Mouse (Mus musculus): ENCODE results near the gene Shisa7.

Shisa7 gene

DNA sequence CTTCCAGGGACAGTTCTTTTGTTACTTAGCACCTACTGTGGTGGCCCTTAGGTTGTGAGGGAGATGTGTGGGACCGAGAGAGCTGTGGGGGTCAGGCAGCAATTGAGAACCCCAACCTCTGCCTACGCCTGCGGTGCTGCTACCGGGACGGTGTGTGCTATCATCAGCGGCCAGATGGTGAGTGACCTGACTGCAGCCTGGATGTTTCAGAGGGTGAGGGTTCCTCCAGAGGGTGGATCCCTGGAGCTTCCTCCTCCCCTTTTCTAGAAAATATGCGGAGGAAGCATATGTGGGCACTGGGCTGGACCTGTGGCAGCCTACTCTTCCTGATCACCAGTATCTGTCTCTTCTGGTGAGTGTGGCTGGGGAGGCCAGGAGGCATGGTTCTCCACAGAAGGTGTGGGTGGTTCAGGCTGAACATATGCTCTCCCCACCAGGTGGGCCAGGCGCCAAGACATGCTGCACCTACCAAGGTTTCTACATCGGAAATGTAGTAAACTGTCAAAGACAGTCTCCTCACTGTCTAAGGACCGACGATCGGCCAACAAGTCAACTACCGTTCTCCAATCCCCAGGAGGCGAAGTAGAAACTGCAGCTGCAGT lies 60.7 kb downstream of the Shisa7 start:
- Histone ChIP-seq H3K4me1 (replicated peaks; ENCODE audit: low read depth, low read length) (peaks cover 41% of the 10 kb centered on the region), H3K4me3 (replicated peaks; ENCODE audit: low read length) (no peak overlapping the region), H3K36me3 (ENCODE audit: insufficient read depth, low read length) (peaks cover 37% of the 10 kb centered on the region), H3K27me3 (ENCODE audit: insufficient read depth, low read length) (peaks cover 66% of the 10 kb centered on the region), H3K9me3 (ENCODE audit: low read length) (no peaks in the 10 kb centered on the region)
- TF ChIP-seq NANOG (IDR thresholded peaks at IDR 0.05; ENCODE audit: borderline replicate concordance, low read length) (no peak), POU5F1 (IDR thresholded peaks at IDR 0.05; ENCODE audit: borderline replicate concordance, low read length) (no peak), CTCF (conservative IDR thresholded peaks at IDR 0.05; ENCODE audit: low read length) (no peak)

DNA sequence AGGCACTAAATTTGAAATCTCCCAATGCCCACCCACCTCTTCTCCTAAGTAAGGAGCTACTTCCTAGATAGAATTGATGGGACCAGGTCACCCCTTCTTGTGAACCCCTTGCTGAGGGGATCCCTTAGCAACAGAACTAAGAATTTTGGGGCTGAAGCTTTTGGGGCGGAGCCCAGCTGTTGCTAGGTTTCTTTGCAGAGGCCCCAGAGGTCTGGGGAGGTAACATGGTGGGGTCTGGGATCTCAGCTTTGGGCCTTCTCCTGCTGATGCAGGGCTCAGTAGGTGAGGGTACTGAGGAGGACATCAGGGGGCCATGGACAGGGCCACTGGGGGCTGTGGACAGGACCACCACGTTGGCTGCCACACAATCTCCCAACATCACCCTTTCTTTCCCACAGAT lies 61.7 kb downstream of the Shisa7 start, which contains the start of the genes Il11 and Tmem190:
TSS of gene Il11 (minus strand) at position 101 of the 400 bp plus-strand sequence.
TSS of gene Tmem190 (plus strand) at position 179 of the 400 bp plus-strand sequence.
- Histone ChIP-seq H3K4me1 (replicated peaks; ENCODE audit: low read depth, low read length) (peaks cover 41% of the 10 kb centered on the region), H3K4me3 (replicated peaks; ENCODE audit: low read length) (no peak within 1 kb of the TSS), H3K27me3 (ENCODE audit: insufficient read depth, low read length) (peaks cover 75% of the 10 kb centered on the region), H3K36me3 (ENCODE audit: insufficient read depth, low read length) (peaks cover 37% of the 10 kb centered on the region), H3K9me3 (ENCODE audit: low read length) (no peaks in the 10 kb centered on the region)
- TF ChIP-seq POU5F1 (IDR thresholded peaks at IDR 0.05; ENCODE audit: borderline replicate concordance, low read length) (no peak), NANOG (IDR thresholded peaks at IDR 0.05; ENCODE audit: borderline replicate concordance, low read length) (no peak)

DNA sequence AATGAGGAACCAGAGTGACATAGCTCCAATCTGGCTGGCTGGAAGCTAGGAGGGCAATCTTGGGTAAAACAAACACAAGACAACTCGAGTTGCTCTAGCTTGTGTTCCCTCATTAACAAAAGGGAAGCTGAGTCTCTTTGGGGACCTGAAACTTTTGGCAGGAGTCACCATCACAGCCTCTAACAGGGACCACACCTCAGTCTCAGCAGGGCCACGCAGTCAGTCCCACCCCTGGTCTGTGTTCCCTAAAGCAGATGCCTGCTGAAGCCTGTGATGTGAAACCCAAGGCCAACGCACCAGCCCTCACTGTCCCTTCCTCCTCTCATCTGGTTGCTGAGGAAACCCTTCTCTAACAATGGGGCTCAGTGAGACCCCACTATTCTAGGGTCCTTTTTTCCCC lies 62.4 kb downstream of the Shisa7 start:
- Histone ChIP-seq H3K36me3 (ENCODE audit: insufficient read depth, low read length) (peaks cover 34% of the 10 kb centered on the region), H3K4me1 (replicated peaks; ENCODE audit: low read depth, low read length) (peaks cover 41% of the 10 kb centered on the region), H3K9me3 (ENCODE audit: low read length) (no peaks in the 10 kb centered on the region)

DNA sequence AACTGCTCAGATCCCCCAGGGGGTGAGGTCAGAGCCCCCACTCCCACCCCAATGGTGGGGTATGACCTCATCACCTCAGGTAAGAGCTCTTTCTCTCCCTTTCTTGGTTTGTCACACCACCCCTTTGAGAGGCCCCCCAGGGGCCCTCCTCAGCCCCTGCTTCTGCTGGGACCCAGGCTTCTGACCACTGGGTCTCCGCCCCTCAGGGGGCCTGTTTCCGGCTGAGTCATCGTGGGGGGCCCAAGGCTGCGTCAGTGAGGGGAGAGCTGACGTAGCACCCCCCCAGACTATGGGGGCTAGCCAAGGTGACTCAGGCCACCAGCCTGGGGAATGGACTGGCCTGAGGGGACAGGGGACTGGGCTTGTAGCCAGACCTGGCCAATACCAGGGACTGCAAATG lies 64.6 kb downstream of the Shisa7 start:
- Histone ChIP-seq H3K4me1 (replicated peaks; ENCODE audit: low read depth, low read length) (peaks cover 52% of the 10 kb centered on the region), H3K4me3 (replicated peaks; ENCODE audit: low read length) (no peak overlapping the region), H3K9me3 (ENCODE audit: low read length) (no peaks in the 10 kb centered on the region), H3K27me3 (ENCODE audit: insufficient read depth, low read length) (peaks cover 96% of the 10 kb centered on the region), H3K36me3 (ENCODE audit: insufficient read depth, low read length) (peaks cover 15% of the 10 kb centered on the region)
- TF ChIP-seq CTCF (conservative IDR thresholded peaks at IDR 0.05; ENCODE audit: low read length): no peak
- no peak for TF ChIP-seq NANOG (IDR thresholded peaks at IDR 0.05; ENCODE audit: borderline replicate concordance, low read length)
- TF ChIP-seq POU5F1 (IDR thresholded peaks at IDR 0.05; ENCODE audit: borderline replicate concordance, low read length): no peak

More for the DNA sequence above, 62.4 kb downstream of the Shisa7 start:
- Histone ChIP-seq H3K4me3 (replicated peaks; ENCODE audit: low read length) (no peak overlapping the region), H3K27me3 (ENCODE audit: insufficient read depth, low read length) (peaks cover 80% of the 10 kb centered on the region)
- TF ChIP-seq CTCF (conservative IDR thresholded peaks at IDR 0.05; ENCODE audit: low read length) (no peak), NANOG (IDR thresholded peaks at IDR 0.05; ENCODE audit: borderline replicate concordance, low read length) (no peak), POU5F1 (IDR thresholded peaks at IDR 0.05; ENCODE audit: borderline replicate concordance, low read length) (no peak)

DNA sequence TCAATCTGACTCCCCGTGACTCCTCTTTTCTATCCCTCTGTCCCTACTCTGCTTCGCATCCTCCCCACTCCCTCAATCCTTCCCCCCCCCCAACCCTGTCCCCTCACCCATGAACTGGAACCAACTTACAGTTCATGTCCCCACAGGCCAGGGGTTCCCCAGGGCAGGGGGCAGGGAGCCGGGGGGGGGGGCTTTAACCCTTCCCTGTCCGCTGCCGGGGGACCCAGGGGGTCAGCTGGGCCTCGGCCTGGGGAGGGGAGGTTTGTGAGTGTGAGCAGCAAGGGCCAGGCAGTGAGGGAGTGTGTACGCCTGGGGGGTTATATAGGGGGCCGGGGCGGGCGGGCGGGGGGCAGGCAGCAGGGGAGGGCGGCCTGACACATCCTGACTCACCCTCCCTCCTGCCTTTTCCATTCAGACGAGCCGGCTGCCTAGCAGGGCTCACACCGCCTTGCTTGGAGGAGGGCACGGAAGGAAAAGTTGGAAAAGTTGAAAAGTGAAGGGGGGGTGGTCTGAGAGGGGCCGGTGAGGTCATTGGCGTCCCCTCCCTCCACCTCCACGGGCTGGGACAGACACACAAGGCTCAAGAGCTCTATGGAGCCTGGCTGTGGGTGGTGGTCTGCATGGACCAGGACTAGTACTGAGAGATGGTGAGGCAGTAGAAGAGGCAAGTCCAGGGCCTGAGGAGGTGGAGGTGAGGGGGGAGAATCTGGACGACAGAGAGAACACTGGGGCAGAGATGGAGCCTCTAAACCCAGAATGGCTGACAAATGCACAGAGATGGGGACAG lies 66.5 kb downstream of the Shisa7 start:
- TF ChIP-seq POU5F1 (IDR thresholded peaks at IDR 0.05; ENCODE audit: borderline replicate concordance, low read length): no peak
- TF ChIP-seq CTCF (conservative IDR thresholded peaks at IDR 0.05; ENCODE audit: low read length): no peak
- TF ChIP-seq NANOG (IDR thresholded peaks at IDR 0.05; ENCODE audit: borderline replicate concordance, low read length): no peak
- no peaks in the 10 kb centered on the region for H3K9me3 ChIP-seq (ENCODE audit: low read length)
- peaks cover 91% of the 10 kb centered on the region for H3K27me3 ChIP-seq (ENCODE audit: insufficient read depth, low read length)
- H3K4me1 ChIP-seq (replicated peaks; ENCODE audit: low read depth, low read length): peaks cover 46% of the 10 kb centered on the region
- H3K36me3 ChIP-seq (ENCODE audit: insufficient read depth, low read length): no peaks in the 10 kb centered on the region
- no peak overlapping the region for H3K4me3 ChIP-seq (replicated peaks; ENCODE audit: low read length)

DNA sequence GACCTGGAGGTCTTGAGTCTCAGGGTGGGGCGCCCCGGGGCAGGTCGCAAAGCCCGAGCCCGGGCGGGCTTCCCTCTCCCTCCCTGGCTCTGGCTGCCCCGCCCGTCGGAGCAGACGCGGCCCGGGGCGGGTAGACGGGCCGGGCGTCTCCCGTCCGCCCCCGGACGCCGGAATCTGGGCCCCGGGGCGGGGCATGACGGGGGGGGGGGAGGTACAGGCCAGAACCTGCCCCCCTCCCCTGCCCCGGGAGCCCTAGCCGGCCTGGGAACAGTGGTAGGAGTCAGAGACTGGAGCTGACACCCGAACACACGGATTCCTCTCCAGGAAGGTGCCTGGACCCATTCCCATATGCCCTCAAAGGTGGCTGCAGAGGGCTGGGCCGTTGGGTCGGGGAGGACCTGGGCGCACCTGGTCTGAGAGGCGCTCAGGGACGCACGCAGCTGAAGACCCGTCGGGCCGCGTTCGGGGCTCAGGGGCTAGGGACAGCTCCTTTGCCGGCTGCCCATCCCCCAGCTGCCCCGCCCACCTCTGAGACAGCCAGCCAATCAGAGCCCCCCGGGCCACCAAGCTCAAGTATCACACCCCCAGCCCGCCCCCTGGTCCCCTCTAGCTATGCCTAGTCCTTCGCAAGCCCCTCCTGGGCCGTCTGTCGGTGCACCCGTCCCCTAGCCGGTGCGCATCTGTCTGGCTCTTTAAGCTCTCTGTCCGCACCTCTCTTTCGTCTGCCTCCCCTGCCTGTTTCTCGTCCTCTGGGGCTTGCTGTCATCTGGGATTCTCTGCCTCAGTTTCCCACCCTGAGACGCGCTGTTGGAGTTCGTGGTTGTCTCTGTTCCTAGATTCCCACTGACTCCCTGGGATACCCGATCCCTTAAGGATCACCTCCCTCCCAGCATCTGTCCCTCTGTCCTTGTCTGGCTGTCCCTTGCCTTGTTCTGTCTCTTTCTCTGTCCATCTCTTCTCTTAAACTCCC lies 67.3 kb downstream of the Shisa7 start:
- peaks cover 82% of the 10 kb centered on the region for H3K27me3 ChIP-seq (ENCODE audit: insufficient read depth, low read length)
- no peak for TF ChIP-seq POU5F1 (IDR thresholded peaks at IDR 0.05; ENCODE audit: borderline replicate concordance, low read length)
- TF ChIP-seq CTCF (conservative IDR thresholded peaks at IDR 0.05; ENCODE audit: low read length): no peak
- no peak for TF ChIP-seq NANOG (IDR thresholded peaks at IDR 0.05; ENCODE audit: borderline replicate concordance, low read length)
- peaks cover 44% of the 10 kb centered on the region for H3K4me1 ChIP-seq (replicated peaks; ENCODE audit: low read depth, low read length)
- H3K36me3 ChIP-seq (ENCODE audit: insufficient read depth, low read length): no peaks in the 10 kb centered on the region
- H3K9me3 ChIP-seq (ENCODE audit: low read length): no peaks in the 10 kb centered on the region
- H3K4me3 ChIP-seq (replicated peaks; ENCODE audit: low read length): peak overlapping the region; percentile 79

DNA sequence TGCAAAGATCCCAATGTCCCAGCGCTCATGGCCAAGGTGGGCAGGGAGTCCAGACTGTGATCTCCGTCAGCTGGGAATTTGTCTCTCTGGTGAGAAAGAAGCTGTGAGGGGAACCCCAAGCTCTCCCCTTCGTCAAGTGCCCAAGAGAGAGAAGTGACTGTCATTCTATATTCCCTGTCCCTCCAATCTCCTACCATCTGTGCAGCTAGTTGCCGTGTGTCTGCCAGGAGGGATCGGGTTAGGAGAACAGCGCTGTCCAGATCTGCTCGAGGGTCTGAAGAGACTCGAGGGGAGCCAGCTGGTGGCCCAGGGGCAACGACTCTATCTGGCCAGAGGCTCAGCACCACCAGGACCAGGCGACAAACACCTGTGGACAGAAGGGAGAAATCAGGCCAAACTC lies 68.4 kb downstream of the Shisa7 start:
- TF ChIP-seq POU5F1 (IDR thresholded peaks at IDR 0.05; ENCODE audit: borderline replicate concordance, low read length): no peak
- no peak for TF ChIP-seq NANOG (IDR thresholded peaks at IDR 0.05; ENCODE audit: borderline replicate concordance, low read length)
- TF ChIP-seq CTCF (conservative IDR thresholded peaks at IDR 0.05; ENCODE audit: low read length): no peak
- Histone ChIP-seq H3K9me3 (ENCODE audit: low read length) (no peaks in the 10 kb centered on the region), H3K27me3 (ENCODE audit: insufficient read depth, low read length) (peaks cover 74% of the 10 kb centered on the region), H3K36me3 (ENCODE audit: insufficient read depth, low read length) (no peaks in the 10 kb centered on the region), H3K4me3 (replicated peaks; ENCODE audit: low read length) (peak overlapping the region; percentile 79), H3K4me1 (replicated peaks; ENCODE audit: low read depth, low read length) (peaks cover 41% of the 10 kb centered on the region)

Data from E14TG2a.4 (cell line).